Mouse (Mus musculus): ENCODE data around the gene Uts2b.

Gene Uts2b

GRCm38 (mm10) chr16:27370191-27370590, at the start of gene Uts2b:
TSS of gene Uts2b (minus strand) at chr16:27370239.
- no peak for DNase-seq (ENCODE audit: low spot score in 2 of 2)

- no peak for DNase-seq (ENCODE audit: low spot score in 2 of 2)
Observed at GRCm38 (mm10) chr16:27417632-27418031, 47.6 kb upstream of the Uts2b start.

GRCm38 (mm10) chr16:27416937-27417584, 47.0 kb upstream of the Uts2b start:
- DNase-seq (ENCODE audit: low spot score in 2 of 2), result no peak

GRCm38 (mm10) chr16:27404107-27404506, 34.1 kb upstream of the Uts2b start:
- no peak for DNase-seq (ENCODE audit: low spot score in 2 of 2)

- DNase-seq (ENCODE audit: low spot score in 2 of 2), result no peak
Observed at GRCm38 (mm10) chr16:27401579-27401978, 31.5 kb upstream of the Uts2b start.

- no peak for DNase-seq (ENCODE audit: low spot score in 2 of 2)
Observed at GRCm38 (mm10) chr16:27399719-27400253, 29.7 kb upstream of the Uts2b start.

- DNase-seq (ENCODE audit: low spot score in 2 of 2), result no peak
Observed at GRCm38 (mm10) chr16:27399026-27399718, 29.1 kb upstream of the Uts2b start.

DNA sequence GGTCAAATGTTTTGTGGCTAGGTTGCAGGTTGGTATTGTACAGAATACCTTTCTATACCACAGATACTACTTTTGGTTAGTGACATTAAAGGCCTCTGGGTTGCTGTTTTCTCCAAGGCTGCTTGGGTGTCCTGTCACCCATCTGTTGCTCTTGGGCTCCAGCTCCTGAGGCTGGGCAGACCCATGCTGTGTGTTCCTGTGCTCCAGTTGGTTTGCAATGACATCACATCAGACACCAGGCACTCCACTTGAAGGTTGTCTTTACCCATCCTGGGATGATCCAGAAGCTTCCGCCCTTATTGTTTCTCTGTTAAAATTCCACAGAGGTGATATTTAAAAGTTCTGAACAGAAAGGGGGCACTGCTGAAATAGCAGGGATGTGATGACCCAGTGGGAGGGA, 26.9 kb upstream of the Uts2b start:
- no peak for DNase-seq (ENCODE audit: low spot score in 2 of 2)

DNA sequence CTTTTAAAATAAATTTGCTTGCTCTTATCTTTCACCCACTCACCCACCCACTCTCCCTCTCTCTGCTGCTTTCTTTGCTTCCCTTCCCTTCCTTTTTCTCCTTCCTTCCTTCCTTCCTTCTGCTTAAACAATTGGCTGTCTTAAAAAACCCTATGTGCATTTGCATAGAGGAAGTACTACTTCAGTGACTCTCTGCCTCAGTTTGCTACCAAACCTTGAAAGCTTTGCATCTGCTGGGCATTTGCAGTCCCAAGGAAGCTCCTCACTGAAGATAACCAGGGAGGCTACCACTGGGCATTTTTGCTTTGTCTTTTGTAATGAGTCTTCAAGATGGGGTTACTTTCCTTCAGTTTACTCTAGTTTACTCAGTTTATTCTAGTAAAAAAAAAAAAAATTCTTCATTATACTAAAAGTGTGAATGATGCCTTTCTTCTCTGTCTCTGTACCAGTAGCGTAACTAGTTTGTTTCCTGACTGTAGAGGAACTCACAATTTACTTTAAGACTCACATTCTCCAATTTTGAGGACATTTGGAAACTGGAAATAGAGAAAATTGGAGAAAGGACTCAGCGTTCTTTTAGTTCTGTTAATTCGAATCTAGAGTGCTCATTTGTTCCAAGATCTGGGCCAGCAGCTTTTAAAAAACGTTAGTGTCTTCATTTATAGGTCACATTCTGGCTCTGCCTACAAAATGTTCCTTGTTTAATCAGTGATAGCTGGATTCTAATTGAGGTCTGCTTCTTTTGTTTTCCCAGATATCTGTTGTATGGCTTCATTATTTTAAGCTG, 25.4 kb upstream of the Uts2b start:
- no peak for DNase-seq (ENCODE audit: low spot score in 2 of 2)

- no peak for DNase-seq (ENCODE audit: low spot score in 2 of 2)
Observed at GRCm38 (mm10) chr16:27391845-27392244, 21.8 kb upstream of the Uts2b start.

DNA sequence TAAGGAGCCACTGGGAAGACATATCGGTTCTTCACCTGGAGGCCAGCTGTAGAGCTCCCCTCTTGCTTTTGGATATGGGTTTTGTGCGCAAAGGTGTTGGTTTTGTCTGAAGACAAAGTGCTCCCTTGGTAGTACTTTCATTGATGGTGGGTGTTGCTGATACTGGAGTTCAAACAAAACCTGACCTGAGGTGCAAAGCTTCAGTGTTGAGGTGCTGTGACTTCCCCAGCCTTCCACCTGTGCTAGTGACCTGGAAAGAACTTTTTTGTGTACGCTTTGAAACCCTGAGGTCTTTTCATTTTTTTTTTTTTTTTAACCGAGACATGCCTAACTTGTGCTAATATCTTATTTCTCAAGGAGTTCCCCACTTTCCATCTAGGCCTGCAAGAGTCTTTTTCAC, 20.3 kb upstream of the Uts2b start:
- DNase-seq (ENCODE audit: low spot score in 2 of 2), result no peak

DNA sequence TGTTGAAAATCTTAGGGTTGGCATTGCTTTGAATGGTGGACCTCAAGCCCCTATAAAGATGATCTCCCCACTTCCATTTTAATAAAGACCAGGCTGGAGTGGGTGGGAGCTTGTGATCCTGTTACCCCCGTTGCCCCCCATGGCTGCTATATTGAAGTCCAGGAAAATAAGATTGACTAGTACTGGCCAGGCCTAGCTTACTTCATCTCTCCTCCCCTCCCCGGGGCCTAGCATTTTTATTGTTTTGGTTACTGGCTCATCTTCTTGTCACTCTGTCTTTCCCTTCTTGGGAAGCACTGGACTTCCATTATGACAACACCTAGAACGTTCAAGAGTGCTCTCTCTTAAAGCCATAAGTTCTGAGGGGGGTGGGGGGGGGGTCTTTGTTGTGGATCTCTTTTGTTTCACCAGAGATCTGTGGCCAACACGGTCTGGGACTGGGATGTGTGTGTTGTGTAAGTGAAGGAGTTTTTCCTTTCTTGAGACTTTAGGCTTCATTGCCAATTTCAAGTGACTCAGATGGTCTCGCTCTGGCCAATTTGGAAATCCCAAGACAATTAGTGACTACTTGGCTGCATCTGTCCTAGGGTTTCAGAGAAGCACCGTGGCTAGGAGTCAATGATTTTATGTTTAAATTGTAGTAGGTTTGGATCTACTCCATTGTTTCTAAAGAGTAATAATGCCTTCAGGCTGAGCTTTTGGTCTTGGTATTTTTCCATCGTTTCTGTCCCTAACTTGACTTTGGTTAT, 19.7 kb upstream of the Uts2b start:
- no peak for DNase-seq (ENCODE audit: low spot score in 2 of 2)

- peak; percentile 59 to 78 for DNase-seq (ENCODE audit: low spot score in 2 of 2)
Observed at GRCm38 (mm10) chr16:27388761-27389451, 18.9 kb upstream of the Uts2b start, which contains the start of gene Ccdc50. TSS of gene Ccdc50 (plus strand) at chr16:27388869.

DNA sequence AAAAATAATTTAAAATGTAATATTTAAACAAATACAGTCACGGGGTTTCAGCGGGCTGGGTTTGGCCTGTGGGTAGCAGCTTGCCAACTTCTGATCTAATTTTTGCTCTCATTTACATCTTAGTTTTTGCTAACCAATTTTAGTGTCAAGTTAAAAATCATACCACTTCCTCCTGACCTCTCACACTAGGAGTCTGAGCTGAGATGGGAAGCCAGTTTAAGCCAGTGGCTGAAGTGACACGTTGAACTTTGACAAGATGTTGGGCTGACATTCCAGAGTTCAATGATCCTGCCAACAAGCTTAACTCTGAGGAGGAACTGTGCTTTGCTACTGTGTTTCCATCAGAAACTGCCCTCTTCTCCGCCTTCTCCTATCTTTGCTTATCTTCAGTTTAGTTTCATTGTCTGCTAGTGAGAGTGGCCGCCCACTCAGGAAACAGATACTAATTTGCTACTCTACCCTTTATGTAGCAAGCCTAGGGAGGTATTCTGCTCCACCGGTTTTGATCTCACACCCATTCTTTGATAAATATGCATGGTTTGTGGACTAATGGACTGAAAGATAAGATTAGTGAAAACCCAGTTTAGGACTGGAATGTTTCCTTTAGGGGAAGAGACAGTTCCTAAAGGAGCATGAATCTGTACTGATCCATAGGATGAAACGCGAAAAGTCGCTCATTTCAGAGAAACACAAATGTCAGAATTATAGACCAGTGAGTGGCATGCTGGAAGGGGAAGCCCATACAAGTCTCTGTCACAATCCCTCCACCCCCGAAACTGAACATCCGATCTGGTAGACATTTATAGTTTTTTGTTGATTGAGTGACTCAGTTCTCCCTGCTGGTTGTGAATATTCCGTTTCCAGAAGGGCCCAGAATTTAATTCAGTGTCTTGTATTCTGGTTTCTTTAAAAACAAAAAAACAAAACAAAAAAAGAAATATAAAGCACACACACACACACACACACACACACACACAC, 17.9 kb upstream of the Uts2b start:
- no peak for DNase-seq (ENCODE audit: low spot score in 2 of 2)

DNA sequence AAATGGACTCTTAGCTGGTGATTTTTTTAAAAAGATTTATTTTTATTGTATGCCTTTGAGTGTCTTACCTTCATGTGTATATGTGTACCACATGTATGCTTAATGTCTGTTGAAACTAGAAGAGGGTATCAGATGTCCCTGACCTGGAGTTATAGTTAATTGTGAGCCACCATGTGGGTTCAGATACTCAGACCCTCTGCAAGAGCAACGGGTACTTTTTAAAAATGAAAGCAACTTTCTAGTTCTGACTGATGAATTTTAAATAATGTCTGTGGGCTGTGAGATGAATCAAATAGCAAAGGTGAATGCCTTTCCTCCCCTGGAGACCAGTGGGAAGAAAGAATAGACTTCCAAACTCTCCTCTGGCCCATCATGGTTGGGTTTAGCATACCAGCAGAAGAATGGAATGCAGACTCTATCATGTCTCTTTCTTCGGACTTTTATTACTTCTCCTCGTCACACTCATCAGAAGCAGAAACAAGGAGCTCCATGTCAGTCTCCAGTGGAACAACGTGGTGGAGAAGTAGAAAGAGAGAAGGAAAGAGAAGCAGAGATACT, 16.9 kb upstream of the Uts2b start:
- DNase-seq (ENCODE audit: low spot score in 2 of 2), result no peak

DNA sequence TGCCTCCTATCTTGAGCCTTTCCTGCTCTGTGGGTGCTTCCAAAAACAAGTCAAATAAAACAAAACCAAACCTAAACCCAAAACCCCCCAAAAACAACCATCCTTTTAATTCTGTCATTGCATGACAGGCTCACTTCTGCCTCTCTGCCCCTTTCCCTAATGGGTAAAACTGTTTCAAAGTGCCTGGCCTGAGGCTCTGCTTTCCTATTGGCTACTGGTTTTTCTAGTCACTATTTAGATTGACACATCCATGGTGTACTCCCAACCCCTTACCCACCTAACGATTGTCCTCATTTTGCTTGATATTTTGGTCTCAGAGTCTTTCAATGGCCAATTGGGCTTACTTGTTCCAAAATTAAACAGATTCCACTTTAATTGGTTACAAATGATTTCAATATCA, 15.6 kb upstream of the Uts2b start:
- no peak for DNase-seq (ENCODE audit: low spot score in 2 of 2)

DNA sequence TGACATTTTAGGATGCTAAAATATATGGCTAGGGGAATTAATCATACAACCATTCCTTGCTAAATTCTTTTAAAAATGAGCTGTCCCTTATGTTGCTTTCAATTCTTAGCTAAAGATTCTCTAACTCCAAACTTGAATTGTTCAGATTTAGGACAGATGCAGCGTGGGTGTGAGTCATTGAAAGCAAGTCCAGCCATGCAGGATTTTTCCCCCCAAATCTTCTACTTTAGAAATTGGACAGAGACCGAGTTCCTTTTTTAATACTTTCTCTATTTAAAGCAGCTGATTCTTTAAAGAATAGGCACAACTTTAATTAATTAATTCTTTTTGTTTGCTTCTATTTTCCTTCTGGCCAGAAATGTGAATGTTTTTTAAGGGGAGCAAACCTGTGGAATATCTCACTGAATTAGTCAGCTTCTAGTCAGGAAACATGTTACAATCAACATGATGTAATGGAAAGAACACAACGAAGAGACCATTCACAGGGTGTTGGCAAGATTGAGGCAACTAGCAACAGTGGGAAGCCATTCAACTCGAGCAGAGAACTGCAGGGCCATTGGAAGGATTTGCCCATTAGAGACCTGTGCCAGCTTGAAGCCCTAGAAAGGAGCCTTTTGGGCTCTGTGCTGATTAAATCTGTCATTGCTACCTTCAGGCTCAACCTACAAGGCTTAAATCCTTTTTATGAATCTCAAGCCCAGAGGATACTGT, 15.0 kb upstream of the Uts2b start:
- peak in 1 of 2 experiments; percentile 17 for DNase-seq (ENCODE audit: low spot score in 2 of 2)

- DNase-seq (ENCODE audit: low spot score in 2 of 2), result no peak
Observed at GRCm38 (mm10) chr16:27382217-27382616, 12.2 kb upstream of the Uts2b start.

- no peak for DNase-seq (ENCODE audit: low spot score in 2 of 2)
Observed at GRCm38 (mm10) chr16:27376556-27376955, 6.5 kb upstream of the Uts2b start.
